Mouse (Mus musculus) CH12.LX (cell line): ENCODE measurements around the gene Iglon5. TPM values are rescaled to one million over a fixed set of nuclear protein-coding genes. Genes with fewer than 3 reads are reported as not detected.

Experiments
- DNase-seq: peaks from one replicate; pipeline ENCODE4 v3.0.0-alpha.2; 2013; ENCODE audit errors: extremely low read depth
- H3K27ac ChIP-seq: 2 replicates; pipeline ENCODE4 v1.5.1; 2012; ENCODE audit warnings: low read depth, mild to moderate bottlenecking, control low read depth, moderate library complexity; ENCODE audit not compliant: insufficient read depth
- H3K27me3 ChIP-seq: replicated peaks from 2 replicates; pipeline ENCODE3; 2012; ENCODE audit warnings: inconsistent platforms
- H3K36me3 ChIP-seq, 2 experiments: replicated peaks in 1 of 2; 2 replicates each; pipeline versions ENCODE3 to v1.6.1; 2012; ENCODE audit warnings: inconsistent platforms in 1 of 2, low read length in 1 of 2, mild to moderate bottlenecking in 1 of 2, mixed read lengths in 1 of 2, moderate library complexity in 1 of 2; ENCODE audit not compliant: control insufficient read depth in 1 of 2, insufficient read depth in 1 of 2
- H3K4me1 ChIP-seq, 2 experiments: 2 replicates each; pipeline ENCODE4 v1.6.1; 2012; ENCODE audit warnings: inconsistent platforms in 1 of 2, moderate library complexity in 1 of 2; ENCODE audit not compliant: insufficient read depth in 2 of 2, control insufficient read depth in 1 of 2
- H3K4me2 ChIP-seq: 2 replicates; pipeline ENCODE4 v1.6.1; 2012; ENCODE audit warnings: low read depth, mild to moderate bottlenecking, control low read depth; ENCODE audit not compliant: poor library complexity, insufficient read depth, severe bottlenecking
- H3K4me3 ChIP-seq, 3 experiments: fragments of 150-350 bp in 1 of 3; sonication (generic) in 1 of 3; replicated peaks in 1 of 3; 2 replicates each; pipeline versions ENCODE3 to v1.5.1; 2011 to 2012; ENCODE audit warnings: low read depth in 2 of 3, low read length in 2 of 3, mild to moderate bottlenecking in 2 of 3, moderate library complexity in 2 of 3, control low read depth in 1 of 3, improper control_type of control experiment in 1 of 3, inconsistent platforms in 1 of 3, mixed read lengths in 1 of 3; ENCODE audit not compliant: poor library complexity in 1 of 3
- H3K79me2 ChIP-seq: replicated peaks from 2 replicates; pipeline ENCODE4 v1.6.1; 2012; ENCODE audit warnings: mild to moderate bottlenecking, moderate library complexity; ENCODE audit not compliant: control insufficient read depth, poor library complexity, insufficient read depth, severe bottlenecking; ENCODE audit errors: extremely low read depth
- H3K9ac ChIP-seq: 2 replicates; pipeline ENCODE4 v1.6.1; 2012; ENCODE audit warnings: low read depth, mild to moderate bottlenecking, control low read depth, moderate library complexity; ENCODE audit not compliant: insufficient read depth
- H3K9me3 ChIP-seq: replicated peaks from 2 replicates; pipeline ENCODE3; 2012; ENCODE audit warnings: low read length, inconsistent platforms, mixed read lengths
- BHLHE40 ChIP-seq: IDR thresholded peaks from 2 replicates; pipeline ENCODE4 v1.6.1; 2011; ENCODE audit warnings: mild to moderate bottlenecking, low read depth, low read length, improper control_type of control experiment
- CTCF ChIP-seq, 2 experiments: IDR thresholded peaks in 1 of 2; conservative IDR thresholded peaks in 1 of 2; 2 replicates each; pipeline ENCODE4 v1.5.1; 2011 to 2012; ENCODE audit warnings: low read depth in 2 of 2, low read length in 2 of 2, improper control_type of control experiment in 1 of 2, inconsistent platforms in 1 of 2, mild to moderate bottlenecking in 1 of 2, moderate library complexity in 1 of 2
- E2F4 ChIP-seq: IDR thresholded peaks from 2 replicates; pipeline ENCODE4 v1.6.1; 2011; ENCODE audit warnings: low read depth, low read length, improper control_type of control experiment; ENCODE audit not compliant: insufficient replicate concordance
- ELF1 ChIP-seq: IDR thresholded peaks from 2 replicates; pipeline ENCODE4 v1.6.1; 2014; ENCODE audit warnings: low read depth, mild to moderate bottlenecking, inconsistent platforms, low read length, improper control_type of control experiment
- EP300 ChIP-seq: IDR thresholded peaks from 2 replicates; pipeline ENCODE4 v1.6.1; 2011; ENCODE audit warnings: low read length, improper control_type of control experiment
- ETS1 ChIP-seq: conservative IDR thresholded peaks from 2 replicates; pipeline ENCODE4 v1.6.1; 2012; ENCODE audit warnings: low read depth, mild to moderate bottlenecking, inconsistent platforms, low read length, improper control_type of control experiment, moderate library complexity
- GABPA ChIP-seq: IDR thresholded peaks from 2 replicates; pipeline ENCODE4 v1.6.1; 2012; ENCODE audit warnings: low read depth, low read length, improper control_type of control experiment, inconsistent platforms; ENCODE audit not compliant: insufficient replicate concordance
- HCFC1 ChIP-seq: IDR thresholded peaks from 2 replicates; pipeline ENCODE4 v1.6.1; 2012; ENCODE audit warnings: low read depth, mild to moderate bottlenecking, inconsistent platforms, low read length, improper control_type of control experiment
- IRF4 ChIP-seq: IDR thresholded peaks from 2 replicates; pipeline ENCODE4 v1.6.1; 2014; ENCODE audit warnings: low read depth, mild to moderate bottlenecking, inconsistent platforms, low read length, improper control_type of control experiment
- JUN ChIP-seq: IDR thresholded peaks from 2 replicates; pipeline ENCODE4 v1.6.1; 2011; ENCODE audit warnings: low read depth, mild to moderate bottlenecking, low read length, improper control_type of control experiment, moderate library complexity; ENCODE audit not compliant: insufficient read depth
- KAT2A ChIP-seq: IDR thresholded peaks from 2 replicates; pipeline ENCODE4 v1.6.1; 2012; ENCODE audit warnings: low read length, improper control_type of control experiment, inconsistent platforms; ENCODE audit not compliant: insufficient replicate concordance
- MAFK ChIP-seq: IDR thresholded peaks from 2 replicates; pipeline ENCODE4 v1.6.1; 2011; ENCODE audit warnings: low read length, improper control_type of control experiment; ENCODE audit not compliant: insufficient replicate concordance
- MAX ChIP-seq: IDR thresholded peaks from 2 replicates; pipeline ENCODE4 v1.6.1; 2011; ENCODE audit warnings: low read length, improper control_type of control experiment
- MAZ ChIP-seq: IDR thresholded peaks from 2 replicates; pipeline ENCODE4 v1.6.1; 2012; ENCODE audit warnings: low read depth, mild to moderate bottlenecking, inconsistent platforms, low read length, improper control_type of control experiment, moderate library complexity
- MEF2A ChIP-seq: IDR thresholded peaks from 2 replicates; pipeline ENCODE4 v1.6.1; 2014; ENCODE audit warnings: low read depth, mild to moderate bottlenecking, inconsistent platforms, low read length, improper control_type of control experiment, borderline replicate concordance
- MXI1 ChIP-seq: IDR thresholded peaks from 2 replicates; pipeline ENCODE4 v1.6.1; 2011; ENCODE audit warnings: mild to moderate bottlenecking, low read depth, low read length, improper control_type of control experiment
- MYC ChIP-seq: IDR thresholded peaks from 2 replicates; pipeline ENCODE4 v1.6.1; 2011; ENCODE audit warnings: low read depth, mild to moderate bottlenecking, improper control_type of control experiment, low read length
- NELFE ChIP-seq: IDR thresholded peaks from 2 replicates; pipeline ENCODE4 v1.6.1; 2011; ENCODE audit warnings: low read depth, low read length, improper control_type of control experiment
- NRF1 ChIP-seq: IDR thresholded peaks from 2 replicates; pipeline ENCODE4 v1.6.1; 2014; ENCODE audit warnings: low read depth, mild to moderate bottlenecking, inconsistent platforms, low read length, improper control_type of control experiment, moderate library complexity
- PAX5 ChIP-seq: IDR thresholded peaks from 2 replicates; pipeline ENCODE4 v1.6.1; 2012; ENCODE audit warnings: low read length, inconsistent platforms, mixed read lengths
- POLR2A ChIP-seq: IDR thresholded peaks from 2 replicates; pipeline ENCODE4 v1.6.1; 2011; ENCODE audit warnings: low read depth, mild to moderate bottlenecking, improper control_type of control experiment, low read length
- RCOR1 ChIP-seq: conservative IDR thresholded peaks from 2 replicates; pipeline ENCODE4 v1.6.1; 2012; ENCODE audit warnings: low read depth, mild to moderate bottlenecking, inconsistent platforms, low read length, improper control_type of control experiment
- TCF12 ChIP-seq: IDR thresholded peaks from 2 replicates; pipeline ENCODE4 v1.6.1; 2014; ENCODE audit warnings: low read depth, mild to moderate bottlenecking, inconsistent platforms, low read length, improper control_type of control experiment
- UBTF ChIP-seq: IDR thresholded peaks from 2 replicates; pipeline ENCODE4 v1.6.1; 2012; ENCODE audit warnings: low read depth, mild to moderate bottlenecking, inconsistent platforms, low read length, improper control_type of control experiment, moderate library complexity
- USF2 ChIP-seq: conservative IDR thresholded peaks from 2 replicates; pipeline ENCODE4 v1.6.1; 2011; ENCODE audit warnings: low read depth, low read length, improper control_type of control experiment
- ZNF384 ChIP-seq: IDR thresholded peaks from 2 replicates; pipeline ENCODE4 v1.6.1; 2012; ENCODE audit warnings: low read depth, low read length, improper control_type of control experiment, inconsistent platforms
- dilution Hi-C: fragments of 300-500 bp; cut with MboI; formaldehyde crosslinking; loops from 2 replicates; pipeline ENCODE4 v1.14.3; 2020; ENCODE audit warnings: low sequenced_read_pairs; ENCODE audit not compliant: extremely low pct_unique_long_range_greater_than_20kb, extremely low pct_ligation_motif_present
- in situ Hi-C: fragments of 300-500 bp; cut with MboI; formaldehyde crosslinking; loops from 3 replicates; pipeline ENCODE4 v1.14.3; 2019; ENCODE audit warnings: low sequenced_read_pairs, low pct_ligation_motif_present, low pct_unique_long_range_greater_than_20kb, mixed read lengths
- polyA plus RNA-seq: library from polyadenylated mRNA; unstranded; fragments of >175 nt; gene quantifications from 2 replicates; pipeline ENCODE4 v1.2.1, GENCODE M21; 2012; ENCODE audit warnings: low read depth; ENCODE audit not compliant: insufficient read length
- total RNA-seq, 2 experiments: library from RNA; depleted of rRNA; stranded (reverse); fragments of 300-350 nt in 1 of 2; fragments of >200 nt in 1 of 2; gene quantifications; 2 replicates each; pipeline ENCODE4 v1.2.3; 2012 to 2014

Iglon5 gene
- total and polyA plus RNA-seq, 3 experiments: not detected

GRCm38 (mm10) chr7:43532936-43533505 is 43.1 kb upstream of the Iglon5 start:
- H3K4me1 ChIP-seq: peaks cover 0 to 4% of the 10 kb centered on the region in 2 experiments; a peak in 1 of 4 replicates
- in situ Hi-C loops (no loop called here), dilution Hi-C loops (no loop called here)
- TF ChIP-seq JUN (no peak), RCOR1 (no peak), E2F4 (no peak), MAFK (no peak), ETS1 (no peak), BHLHE40 (no peak), MXI1 (no peak), NRF1 (no peak), KAT2A (no peak), POLR2A (no peak), IRF4 (no peak), CTCF (conservative IDR thresholded peaks at IDR 0.05 in 1 of 2, IDR thresholded peaks at IDR 0.05 in 1 of 2; ENCODE audit: low read depth in 2 of 2, low read length in 2 of 2) (no peak), TCF12 (no peak), MAZ (no peak), UBTF (no peak), MYC (no peak), NELFE (no peak), MAX (no peak), ZNF384 (no peak), HCFC1 (no peak)
- H3K9me3 ChIP-seq: peaks cover 4% of the 10 kb centered on the region
- no peaks in the 10 kb centered on the region for H3K36me3 ChIP-seq
- H3K4me2 ChIP-seq: no peak overlapping the region
- H3K79me2 ChIP-seq: no peaks in the 10 kb centered on the region
- no peaks in the 10 kb centered on the region for H3K27me3 ChIP-seq
- no peak overlapping the region for H3K4me3 ChIP-seq
- H3K9ac ChIP-seq: no peak overlapping the region
- H3K27ac ChIP-seq: no peak overlapping the region
- DNase-seq: no peak

- no peak for TF ChIP-seq BHLHE40
- no peak for TF ChIP-seq E2F4
- no peak for TF ChIP-seq TCF12
- TF ChIP-seq GABPA: no peak
- no peak for TF ChIP-seq ELF1
- TF ChIP-seq EP300: no peak
- no peak for TF ChIP-seq USF2
- TF ChIP-seq RCOR1: no peak
- TF ChIP-seq NELFE: no peak
- TF ChIP-seq MEF2A: no peak
- no peak for TF ChIP-seq HCFC1
- TF ChIP-seq POLR2A: no peak
- TF ChIP-seq MAZ: no peak
- TF ChIP-seq PAX5: no peak
- no peak for TF ChIP-seq JUN
- no peak for TF ChIP-seq MXI1
- TF ChIP-seq, all 38 proteins: peak for 0
- H3K79me2 ChIP-seq: no peaks in the 10 kb centered on the region
- DNase-seq: no peak
- in situ Hi-C loops: no loop called here
- no peak overlapping the region for H3K9ac ChIP-seq
- dilution Hi-C loops: no loop called here
- no peak overlapping the region for H3K27ac ChIP-seq
- peaks cover 4% of the 10 kb centered on the region for H3K9me3 ChIP-seq
- no peak overlapping the region for H3K4me3 ChIP-seq
- no peaks in the 10 kb centered on the region for H3K36me3 ChIP-seq
- peaks cover 0 to 4% of the 10 kb centered on the region in 2 experiments; a peak in 1 of 4 replicates for H3K4me1 ChIP-seq
- H3K27me3 ChIP-seq: no peaks in the 10 kb centered on the region
- H3K4me2 ChIP-seq: no peak overlapping the region
These were observed 40.4 kb upstream of the Iglon5 start for GRCm38 (mm10) chr7:43530216-43530785.
